In the genomic region with DNA sequence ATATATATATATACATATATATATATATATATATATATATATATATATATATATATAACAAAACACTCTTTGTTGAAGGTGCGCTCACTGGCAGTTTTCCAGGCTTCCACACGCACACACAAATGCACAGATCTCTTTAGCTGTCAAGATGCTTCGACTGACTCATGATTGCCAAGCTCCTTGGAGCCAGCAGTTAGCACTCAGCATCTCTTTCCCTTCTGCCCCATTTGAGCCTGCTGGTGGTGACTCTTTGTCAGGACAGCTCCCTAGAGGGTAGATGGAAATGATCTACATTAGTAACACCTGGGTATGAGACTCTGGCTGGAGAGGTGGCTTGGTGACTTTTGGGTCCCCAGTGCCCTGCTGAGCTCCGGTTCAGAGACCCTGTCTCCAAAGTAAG, we compare ENCODE assay signal across 19 mouse cellular contexts. TPM values are rescaled to one million over a fixed set of nuclear protein-coding genes. Genes with fewer than 3 reads are reported as not detected.
DNase-seq lines count a peak whose midpoint lies in the region; ATAC-seq lines count a peak whose summit lies in the region.
"Had no signal": no experiment of that assay in that cellular context is flagged by ENCODE, and none has a peak within 500 bp of the region (broad histone marks: within the 10 kb centered on the region; RNA-seq: fewer than 3 reads in every experiment).

No protein-coding gene starts in this region.

- H3K4me1 ChIP-seq in hindbrain, embryonic 13.5 days (replicated peaks): no peaks in the 10 kb centered on the region
- no peaks in the 10 kb centered on the region for H3K4me1 ChIP-seq in hindbrain, embryonic 11.5 days (replicated peaks; ENCODE audit: control insufficient read depth, insufficient read depth, low read length)
- H3K4me1 ChIP-seq: intestine, embryonic 15.5 days had no signal

- WGBS in hindbrain, embryonic 13.5 days: 74% methylated on average over 4 of the region's 4 CpGs
- 86% methylated on average over 4 of the region's 4 CpGs for WGBS in hindbrain, embryonic 11.5 days

- H3K27ac ChIP-seq in hindbrain, embryonic 13.5 days: peak overlapping the region; percentile 40; the same call in 1 of the 2 replicates
- no peak overlapping the region for H3K27ac ChIP-seq in hindbrain, embryonic 11.5 days (ENCODE audit: low read depth, low read length)
- H3K27ac ChIP-seq: intestine, embryonic 15.5 days; kidney, embryonic 15.5 days; limb, embryonic 13.5 days; liver, embryonic 15.5 days had no signal

- ATAC-seq in hindbrain, embryonic 13.5 days (ENCODE audit: low FRiP score): no peak
- ATAC-seq in hindbrain, embryonic 11.5 days (ENCODE audit: low FRiP score): no peak
- no peak for ATAC-seq in erythroid progenitor cell, adult 5-6 weeks (replicated peaks; ENCODE audit: low FRiP score, poor library complexity, severe bottlenecking)
- ATAC-seq: intestine, embryonic 15.5 days had no signal

- H3K4me2 ChIP-seq in hindbrain, embryonic 13.5 days: no peak overlapping the region
- H3K4me2 ChIP-seq in hindbrain, embryonic 11.5 days (replicated peaks; ENCODE audit: low read depth, low read length): no peak overlapping the region
- H3K4me2 ChIP-seq: heart, embryonic 12.5 days; intestine, embryonic 15.5 days; kidney, embryonic 15.5 days; limb, embryonic 13.5 days; liver, embryonic 15.5 days had no signal

- no peak overlapping the region for H3K4me3 ChIP-seq in hindbrain, embryonic 13.5 days
- H3K4me3 ChIP-seq in hindbrain, embryonic 11.5 days (ENCODE audit: low read depth, low read length): no peak overlapping the region
- H3K4me3 ChIP-seq: heart, embryonic 12.5 days; intestine, embryonic 15.5 days; kidney, embryonic 15.5 days; left cerebral cortex, adult 2 months; limb, embryonic 13.5 days; liver, embryonic 15.5 days had no signal

- H3K9me3 ChIP-seq in hindbrain, embryonic 13.5 days: no peaks in the 10 kb centered on the region
- no peaks in the 10 kb centered on the region for H3K9me3 ChIP-seq in hindbrain, embryonic 11.5 days (ENCODE audit: control insufficient read depth, low read length)
- H3K9me3 ChIP-seq: heart, embryonic 12.5 days; intestine, embryonic 15.5 days; kidney, embryonic 15.5 days; limb, embryonic 13.5 days; liver, embryonic 15.5 days had no signal

- H3K36me3 ChIP-seq in hindbrain, embryonic 13.5 days: peaks cover 42% of the 10 kb centered on the region
- H3K36me3 ChIP-seq in hindbrain, embryonic 11.5 days (ENCODE audit: control insufficient read depth, insufficient read depth, low read length): 0 out of 2 replicates have a peak, but pooled peaks cover 3% of the 10 kb centered on the region

- no peak for DNase-seq in hindbrain, embryonic 11.5 days (ENCODE audit: low spot score)
- DNase-seq in right cerebral cortex, adult 18-20 months: peak; percentile 24
- no peak for DNase-seq in right cerebral cortex, postnatal 10 days (ENCODE audit: low spot score in 2 of 2)
- DNase-seq in cerebellum, adult 9-11 months: peak; percentile 49
- DNase-seq in gastrocnemius, postnatal 10 days: no peak
- DNase-seq: adrenal gland, postnatal 36 days; gastrocnemius, postnatal 36 days; heart, postnatal 36 days; midbrain, embryonic 14.5 days; right cerebral cortex, postnatal 4 days; thymus, adult 18-20 months had no signal

- no peaks in the 10 kb centered on the region for H3K27me3 ChIP-seq in hindbrain, embryonic 13.5 days
- H3K27me3 ChIP-seq in hindbrain, embryonic 11.5 days (ENCODE audit: control insufficient read depth, insufficient read depth, low read length): no peaks in the 10 kb centered on the region
- H3K27me3 ChIP-seq: heart, embryonic 12.5 days; intestine, embryonic 15.5 days; kidney, embryonic 15.5 days; limb, embryonic 13.5 days; liver, embryonic 15.5 days had no signal

- H3K9ac ChIP-seq in hindbrain, embryonic 13.5 days: no peak overlapping the region
- no peak overlapping the region for H3K9ac ChIP-seq in hindbrain, embryonic 11.5 days (ENCODE audit: low read depth, low read length)
- H3K9ac ChIP-seq: heart, embryonic 12.5 days; intestine, embryonic 15.5 days; kidney, embryonic 15.5 days; limb, embryonic 13.5 days; liver, embryonic 15.5 days had no signal

RNA-seq across cellular contexts. Expression of a gene that starts 20.1 kb away (rescaled TPM):
- polyA plus RNA-seq in hindbrain, embryonic 13.5 days (2015; fragmentation: Nextera tagmentation; extraction: Ambion mirVana): 154 and 156 TPM in 2 replicates
- polyA plus RNA-seq in hindbrain, embryonic 11.5 days (2014; fragmentation: Nextera tagmentation; extraction: Ambion mirVana): 150 and 156 TPM in 2 replicates
- 18.7 TPM in 1 of 2 replicates, not detected in the other for total RNA-seq in erythroid progenitor cell, adult 5-6 weeks (2015; ENCODE audit: low replicate concordance)
- 2.1 and 11.6 TPM in 2 replicates for total RNA-seq in erythroid progenitor cell, adult 5-6 weeks (2017; ENCODE audit: low replicate concordance)
- 10 to 100 TPM; 39.6 to 43.8 TPM for total RNA-seq in gastrocnemius, postnatal 10 days (2021)

Comparison
In these comparisons a context has a peak if more than half of its experiments do, and no peak if none do; other contexts are left out.
1. DNase-seq: peak in right cerebral cortex, adult 18-20 months (single experiment) and cerebellum, adult 9-11 months (single experiment); none in hindbrain, embryonic 11.5 days (single experiment), right cerebral cortex, postnatal 10 days (0 of 2) and gastrocnemius, postnatal 10 days (single experiment).